In the genomic region with DNA sequence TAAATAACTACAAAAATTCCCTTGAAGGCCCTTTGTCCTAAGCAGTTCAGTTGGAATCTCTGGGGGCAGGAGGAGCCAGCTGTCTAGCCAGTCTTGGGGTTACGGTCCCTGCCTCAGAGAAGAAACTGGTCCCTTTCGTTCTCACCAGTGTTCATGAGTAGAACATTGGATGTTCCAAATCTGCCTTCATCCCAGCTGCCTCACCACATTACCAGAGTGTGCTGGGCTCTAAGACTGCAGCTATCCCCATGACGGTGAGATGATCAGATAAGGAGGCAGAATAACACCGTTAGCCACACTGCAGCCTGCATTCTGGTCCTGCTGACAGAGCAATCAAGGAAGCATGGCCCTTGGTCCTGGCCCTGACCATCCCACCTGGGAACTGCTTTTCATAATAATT, we compare ENCODE assay signal across 18 mouse cellular contexts.
DNase-seq lines count a peak whose midpoint lies in the region; ATAC-seq lines count a peak whose summit lies in the region.
"Had no signal": no experiment of that assay in that cellular context is flagged by ENCODE, and none has a peak within 500 bp of the region (broad histone marks: within the 10 kb centered on the region; RNA-seq: fewer than 3 reads in every experiment).

No protein-coding gene starts in this region.

- H3K4me1 ChIP-seq in heart, embryonic 10.5 days: peaks cover 30% of the 10 kb centered on the region
- H3K4me1 ChIP-seq in kidney, embryonic 16.5 days (ENCODE audit: insufficient read depth, low read length): peaks cover 6% of the 10 kb centered on the region; the same call in 1 of the 2 replicates
- peaks cover 68% of the 10 kb centered on the region for H3K4me1 ChIP-seq in megakaryocyte, embryonic 14.5 days
- H3K4me1 ChIP-seq: embryonic facial prominence, embryonic 12.5 days; forebrain, embryonic 15.5 days; midbrain, embryonic 13.5 days had no signal

- no peak overlapping the region for H3K27ac ChIP-seq in heart, embryonic 10.5 days
- peak overlapping the region; percentile 21; the same call in 1 of the 2 replicates for H3K27ac ChIP-seq in kidney, embryonic 16.5 days (ENCODE audit: low read length)
- H3K27ac ChIP-seq in macrophage: peak overlapping the region; percentile 59
- H3K27ac ChIP-seq: embryonic facial prominence, embryonic 12.5 days; forebrain, embryonic 15.5 days; limb, embryonic 13.5 days; midbrain, embryonic 13.5 days had no signal

- no peaks in the 10 kb centered on the region for H3K9me3 ChIP-seq in heart, embryonic 10.5 days
- no peaks in the 10 kb centered on the region for H3K9me3 ChIP-seq in kidney, embryonic 16.5 days (ENCODE audit: low read length)
- H3K9me3 ChIP-seq in megakaryocyte, embryonic 14.5 days: peaks cover 4% of the 10 kb centered on the region; the same call in 1 of the 2 replicates
- H3K9me3 ChIP-seq: embryonic facial prominence, embryonic 12.5 days; forebrain, embryonic 15.5 days; limb, embryonic 13.5 days had no signal

- 48% methylated on average over 4 of the region's 4 CpGs for WGBS in heart, embryonic 10.5 days
- 49% methylated on average over 4 of the region's 4 CpGs for WGBS in kidney, embryonic 16.5 days
- 69% methylated on average over 3 of the region's 4 CpGs for WGBS in macrophage (ENCODE audit: missing documents)

- no peak overlapping the region for H3K9ac ChIP-seq in kidney, embryonic 16.5 days (replicated peaks; ENCODE audit: low read length)
- H3K9ac ChIP-seq: embryonic facial prominence, embryonic 12.5 days; forebrain, embryonic 15.5 days; limb, embryonic 13.5 days; lung, embryonic 14.5 days; midbrain, embryonic 13.5 days had no signal

- ATAC-seq in kidney, embryonic 16.5 days (ENCODE audit: low FRiP score, low TSS enrichment): no peak
- no peak for ATAC-seq in megakaryocyte, adult 5-6 weeks (ENCODE audit: poor library complexity, severe bottlenecking)
- ATAC-seq: forebrain, embryonic 15.5 days; midbrain, embryonic 13.5 days had no signal

- H3K4me2 ChIP-seq in kidney, embryonic 16.5 days (replicated peaks; ENCODE audit: low read depth, low read length): no peak overlapping the region
- H3K4me2 ChIP-seq: embryonic facial prominence, embryonic 12.5 days; forebrain, embryonic 15.5 days; limb, embryonic 13.5 days; lung, embryonic 14.5 days; midbrain, embryonic 13.5 days had no signal

- no peaks in the 10 kb centered on the region for H3K27me3 ChIP-seq in heart, embryonic 10.5 days (ENCODE audit: insufficient read depth, poor library complexity, severe bottlenecking)
- no peaks in the 10 kb centered on the region for H3K27me3 ChIP-seq in kidney, embryonic 16.5 days (ENCODE audit: insufficient read depth, low read length)
- H3K27me3 ChIP-seq in megakaryocyte, embryonic 14.5 days (replicated peaks): no peaks in the 10 kb centered on the region
- H3K27me3 ChIP-seq: embryonic facial prominence, embryonic 12.5 days; forebrain, embryonic 15.5 days; limb, embryonic 13.5 days; midbrain, embryonic 13.5 days had no signal

- no peak overlapping the region for H3K4me3 ChIP-seq in heart, embryonic 10.5 days
- no peak overlapping the region for H3K4me3 ChIP-seq in kidney, embryonic 16.5 days (ENCODE audit: low read length)
- peak overlapping the region; percentile 70 for H3K4me3 ChIP-seq in megakaryocyte, embryonic 14.5 days (replicated peaks)
- H3K4me3 ChIP-seq in macrophage (ENCODE audit: inconsistent target): no peak overlapping the region
- H3K4me3 ChIP-seq: embryonic facial prominence, embryonic 12.5 days; erythroblast, embryonic 14.5 days; forebrain, embryonic 15.5 days; limb, embryonic 13.5 days; midbrain, embryonic 13.5 days had no signal

- DNase-seq in heart, adult 8-10 months (ENCODE audit: low spot score): peak; percentile 33
- DNase-seq in heart, embryonic 10.5 days (ENCODE audit: low spot score): no peak
- DNase-seq in kidney, adult 18-20 months: no peak
- no peak for DNase-seq in right cerebral cortex, postnatal 36 days (ENCODE audit: low spot score in 2 of 2)
- DNase-seq: B cell, adult 2 months; cerebellum, adult 9-10 months; spleen, adult 18-20 months; thymus, postnatal 36 days had no signal

- H3K36me3 ChIP-seq in heart, embryonic 10.5 days: no peaks in the 10 kb centered on the region
- no peaks in the 10 kb centered on the region for H3K36me3 ChIP-seq in kidney, embryonic 16.5 days (ENCODE audit: insufficient read depth, low read length)
- H3K36me3 ChIP-seq in megakaryocyte, embryonic 14.5 days (replicated peaks; ENCODE audit: low read length): no peaks in the 10 kb centered on the region
- no peaks in the 10 kb centered on the region for H3K36me3 ChIP-seq in macrophage (ENCODE audit: inconsistent target)
- H3K36me3 ChIP-seq: embryonic facial prominence, embryonic 12.5 days; forebrain, embryonic 15.5 days; limb, embryonic 13.5 days; midbrain, embryonic 13.5 days had no signal

- no peaks in the 10 kb centered on the region for H3K79me2 ChIP-seq in macrophage (ENCODE audit: inconsistent target)
